Mouse (Mus musculus) stomach, postnatal 0 days (tissue): ENCODE results near the gene Ctu2.

Experiments used
- CTCF ChIP-seq: IDR thresholded peaks from 2 replicates; pipeline ENCODE4 v1.5.1; 2016; ENCODE audit warnings: antibody characterized with exemption, low read depth, mild to moderate bottlenecking, moderate library complexity
- EP300 ChIP-seq: optimal IDR thresholded peaks from 2 replicates; pipeline ENCODE3; 2016; ENCODE audit warnings: antibody characterized with exemption

DNA sequence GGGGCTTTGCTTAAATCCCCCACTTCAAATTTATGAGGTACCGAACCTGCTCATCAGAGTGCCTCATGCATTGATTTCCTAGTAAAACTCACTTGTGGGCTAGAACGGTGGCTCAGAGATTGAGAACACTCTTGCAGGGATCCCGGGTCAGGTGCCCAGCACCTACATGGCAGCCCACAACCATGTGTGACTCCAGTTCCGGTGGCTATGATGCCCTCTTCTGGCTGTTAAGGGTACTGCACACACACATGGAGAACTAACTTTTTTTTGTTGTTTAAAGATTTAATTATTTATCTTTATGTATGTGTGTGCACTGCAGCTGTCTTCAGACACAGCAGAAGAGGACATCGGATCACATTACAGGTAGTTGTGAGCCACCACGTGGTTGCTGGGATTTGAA, 40.6 kb upstream of the Ctu2 start:
- TF ChIP-seq CTCF (peak; percentile 57), EP300 (no peak)
